Mouse (Mus musculus) hindbrain, embryonic 14.5 days (tissue): ENCODE measurements around the gene Sema3b. TPM values are rescaled to one million over a fixed set of nuclear protein-coding genes. Genes with fewer than 3 reads are reported as not detected.

Experiments used
- ATAC-seq: fragments of 200-750 bp; cut with Nextera tagmentation; 2 replicates; pipeline ENCODE4 v1.8.0; 2017; ENCODE audit warnings: moderate number of reproducible peaks, mild to moderate bottlenecking, moderate TSS enrichment, moderate library complexity; ENCODE audit not compliant: low FRiP score
- DNase-seq: peaks from one replicate; pipeline ENCODE4 v3.0.0-alpha.2; 2015; ENCODE audit warnings: low spot score
- H3K27ac ChIP-seq: fragments of 300-500 bp; sonication (generic); 2 replicates; pipeline ENCODE4 v1.5.1; 2014; ENCODE audit warnings: mild to moderate bottlenecking, moderate library complexity
- H3K27me3 ChIP-seq: fragments of 300-500 bp; sonication (generic); 2 replicates; pipeline ENCODE4 v1.6.1; 2014; ENCODE audit warnings: mild to moderate bottlenecking, low read length, mixed read lengths; ENCODE audit not compliant: control insufficient read depth, insufficient read depth
- H3K36me3 ChIP-seq: fragments of 300-500 bp; sonication (generic); replicated peaks from 2 replicates; pipeline ENCODE4 v1.6.1; 2014; ENCODE audit not compliant: control insufficient read depth, insufficient read depth
- H3K4me1 ChIP-seq: fragments of 300-500 bp; sonication (generic); replicated peaks from 2 replicates; pipeline ENCODE4 v1.6.1; 2014; ENCODE audit warnings: antibody characterized with exemption, low read length, mixed read lengths; ENCODE audit not compliant: control insufficient read depth, insufficient read depth
- H3K4me2 ChIP-seq: fragments of 300-500 bp; sonication (generic); replicated peaks from 2 replicates; pipeline ENCODE4 v1.6.1; 2014; ENCODE audit warnings: mild to moderate bottlenecking, moderate library complexity
- H3K4me3 ChIP-seq: fragments of 300-500 bp; sonication (generic); replicated peaks from 2 replicates; pipeline ENCODE4 v1.5.1; 2014; ENCODE audit warnings: mild to moderate bottlenecking, low read length
- H3K9ac ChIP-seq: fragments of 300-500 bp; sonication (generic); 2 replicates; pipeline ENCODE4 v1.6.1; 2014
- H3K9me3 ChIP-seq: fragments of 300-500 bp; sonication (generic); 2 replicates; pipeline ENCODE4 v1.6.1; 2016; ENCODE audit warnings: low read length; ENCODE audit not compliant: control insufficient read depth
- WGBS: fragments of 180-500 bp; shearing (Covaris S2); extraction: QIAGEN DNeasy Blood & Tissue Kit; methylation state at CpG from one replicate; pipeline ENCODE4 v1.1.7; 2014; 5-methylcytosine and 5-hydroxymethylcytosine counted together
- polyA plus RNA-seq: library from polyadenylated mRNA; unstranded; fragments of >200 nt; fragmentation: Nextera tagmentation; extraction: Ambion mirVana; gene quantifications from 2 replicates; pipeline ENCODE4 v1.2.1, GENCODE M21; 2014

Gene Sema3b
- polyA plus RNA-seq, 1 experiment from 2014 or later: 4.5 TPM

DNA sequence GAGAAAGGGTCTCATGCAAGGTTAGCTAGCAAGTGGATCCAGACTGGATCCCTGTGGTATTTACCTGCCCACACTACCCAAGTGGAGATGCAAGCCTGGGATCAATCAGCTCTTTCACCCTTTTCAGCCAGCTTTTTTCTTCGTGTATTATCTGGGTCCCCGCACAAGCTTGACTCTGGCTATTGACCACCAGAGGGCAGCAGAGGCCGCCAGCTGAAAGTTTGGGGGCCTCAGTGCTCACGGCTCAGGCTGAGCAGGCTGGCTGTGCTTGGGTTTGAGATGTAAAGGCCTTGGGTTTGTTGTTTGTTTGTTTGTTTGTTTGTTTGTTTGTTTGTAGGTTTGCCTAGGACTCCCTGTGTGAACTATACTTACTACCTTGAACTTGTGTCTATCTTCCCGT, 36.5 kb upstream of the Sema3b start:
- WGBS: 10% methylated on average over 5 of the region's 5 CpGs
- H3K9ac ChIP-seq: no peak overlapping the region
- H3K4me3 ChIP-seq: no peak overlapping the region
- peak; percentile 64; the same call in 1 of the 2 replicates for ATAC-seq
- DNase-seq: peak; percentile 93
- H3K36me3 ChIP-seq: no peaks in the 10 kb centered on the region
- no peak overlapping the region for H3K4me2 ChIP-seq
- no peaks in the 10 kb centered on the region for H3K9me3 ChIP-seq
- no peaks in the 10 kb centered on the region for H3K27me3 ChIP-seq
- H3K4me1 ChIP-seq: peaks cover 15% of the 10 kb centered on the region; the same call in 1 of the 2 replicates
- no peak overlapping the region for H3K27ac ChIP-seq

GRCm38 (mm10) chr9:107645153-107645510, 36.1 kb upstream of the Sema3b start:
- peak overlapping the region; percentile 69 for H3K4me2 ChIP-seq
- H3K9ac ChIP-seq: peak overlapping the region; percentile 66
- H3K4me3 ChIP-seq: no peak overlapping the region
- ATAC-seq (peak; percentile 12; the same call in 1 of the 2 replicates), DNase-seq (no peak)
- H3K27me3 ChIP-seq: no peaks in the 10 kb centered on the region
- no peaks in the 10 kb centered on the region for H3K36me3 ChIP-seq
- H3K4me1 ChIP-seq: peaks cover 10% of the 10 kb centered on the region; the same call in 1 of the 2 replicates
- H3K27ac ChIP-seq: no peak overlapping the region
- H3K9me3 ChIP-seq: no peaks in the 10 kb centered on the region
- WGBS: 54% methylated on average over 7 of the region's 7 CpGs

GRCm38 (mm10) chr9:107644495-107645152, 35.6 kb upstream of the Sema3b start:
- H3K9me3 ChIP-seq: no peaks in the 10 kb centered on the region
- WGBS: 5% methylated on average over 35 of the region's 35 CpGs
- ATAC-seq: peak; percentile 74
- peak overlapping the region; percentile 66 for H3K9ac ChIP-seq
- peak overlapping the region; percentile 69 for H3K4me2 ChIP-seq
- DNase-seq: peak; percentile 95
- H3K4me3 ChIP-seq: peak overlapping the region; percentile 33
- H3K27me3 ChIP-seq: no peaks in the 10 kb centered on the region
- peak overlapping the region; percentile 71 for H3K27ac ChIP-seq
- no peaks in the 10 kb centered on the region for H3K36me3 ChIP-seq
- peaks cover 10% of the 10 kb centered on the region; the same call in 1 of the 2 replicates for H3K4me1 ChIP-seq

- no peaks in the 10 kb centered on the region for H3K36me3 ChIP-seq
- no peaks in the 10 kb centered on the region for H3K27me3 ChIP-seq
- DNase-seq (no peak), ATAC-seq (no peak)
- H3K9me3 ChIP-seq: no peaks in the 10 kb centered on the region
- H3K4me1 ChIP-seq: peaks cover 10% of the 10 kb centered on the region; the same call in 1 of the 2 replicates
- H3K4me2 ChIP-seq: peak overlapping the region; percentile 69; the same call in 1 of the 2 replicates
- no peak overlapping the region for H3K4me3 ChIP-seq
- H3K9ac ChIP-seq: no peak overlapping the region
- H3K27ac ChIP-seq: no peak overlapping the region
- WGBS: 94% methylated on average over 13 of the region's 13 CpGs
Measured at GRCm38 (mm10) chr9:107643544-107644214, 34.6 kb upstream of the Sema3b start.

DNA sequence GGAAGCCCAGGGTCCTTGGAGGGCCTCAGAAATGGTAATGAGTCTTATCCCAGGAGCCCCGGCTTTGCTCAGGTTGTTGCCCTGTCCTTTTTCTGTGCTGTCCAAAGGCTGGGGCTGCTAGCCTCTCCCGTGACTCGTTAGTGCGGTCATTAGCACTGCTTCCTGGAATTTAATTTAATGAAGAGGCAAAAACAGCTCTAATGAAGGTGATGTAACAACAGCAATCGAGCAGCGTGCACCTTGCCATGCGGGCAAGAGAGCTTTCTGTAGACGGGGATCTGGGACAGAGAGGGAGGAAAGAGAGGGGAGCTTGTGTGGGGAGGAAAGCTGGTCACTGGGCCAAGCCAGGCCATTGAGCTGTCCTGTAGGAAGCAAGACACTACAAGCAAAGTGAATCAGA, 32.6 kb upstream of the Sema3b start:
- WGBS: 36% methylated on average over 8 of the region's 8 CpGs
- no peaks in the 10 kb centered on the region for H3K9me3 ChIP-seq
- no peaks in the 10 kb centered on the region for H3K36me3 ChIP-seq
- H3K4me3 ChIP-seq: no peak overlapping the region
- ATAC-seq: no peak
- H3K27ac ChIP-seq: no peak overlapping the region
- peaks cover 20% of the 10 kb centered on the region for H3K4me1 ChIP-seq
- no peaks in the 10 kb centered on the region for H3K27me3 ChIP-seq
- no peak overlapping the region for H3K9ac ChIP-seq
- DNase-seq: no peak
- no peak overlapping the region for H3K4me2 ChIP-seq

GRCm38 (mm10) chr9:107640257-107640772, 31.3 kb upstream of the Sema3b start:
- H3K27ac ChIP-seq: no peak overlapping the region
- WGBS: 40% methylated on average over 8 of the region's 8 CpGs
- no peak for DNase-seq
- peaks cover 27% of the 10 kb centered on the region for H3K4me1 ChIP-seq
- no peaks in the 10 kb centered on the region for H3K27me3 ChIP-seq
- H3K36me3 ChIP-seq: no peaks in the 10 kb centered on the region
- H3K9ac ChIP-seq: no peak overlapping the region
- H3K9me3 ChIP-seq: no peaks in the 10 kb centered on the region
- no peak overlapping the region for H3K4me2 ChIP-seq
- ATAC-seq: no peak
- H3K4me3 ChIP-seq: no peak overlapping the region

- DNase-seq (peak; percentile 72), ATAC-seq (peak; percentile 44)
- 7% methylated on average over 7 of the region's 7 CpGs for WGBS
- no peak overlapping the region for H3K9ac ChIP-seq
- H3K4me2 ChIP-seq: peak overlapping the region; percentile 12; the same call in 1 of the 2 replicates
- no peak overlapping the region for H3K4me3 ChIP-seq
- H3K27ac ChIP-seq: peak overlapping the region; percentile 64
- H3K36me3 ChIP-seq: no peaks in the 10 kb centered on the region
- H3K27me3 ChIP-seq: no peaks in the 10 kb centered on the region
- H3K9me3 ChIP-seq: no peaks in the 10 kb centered on the region
- H3K4me1 ChIP-seq: peaks cover 28% of the 10 kb centered on the region
Measured at GRCm38 (mm10) chr9:107637070-107637469, 28.0 kb upstream of the Sema3b start.

DNA sequence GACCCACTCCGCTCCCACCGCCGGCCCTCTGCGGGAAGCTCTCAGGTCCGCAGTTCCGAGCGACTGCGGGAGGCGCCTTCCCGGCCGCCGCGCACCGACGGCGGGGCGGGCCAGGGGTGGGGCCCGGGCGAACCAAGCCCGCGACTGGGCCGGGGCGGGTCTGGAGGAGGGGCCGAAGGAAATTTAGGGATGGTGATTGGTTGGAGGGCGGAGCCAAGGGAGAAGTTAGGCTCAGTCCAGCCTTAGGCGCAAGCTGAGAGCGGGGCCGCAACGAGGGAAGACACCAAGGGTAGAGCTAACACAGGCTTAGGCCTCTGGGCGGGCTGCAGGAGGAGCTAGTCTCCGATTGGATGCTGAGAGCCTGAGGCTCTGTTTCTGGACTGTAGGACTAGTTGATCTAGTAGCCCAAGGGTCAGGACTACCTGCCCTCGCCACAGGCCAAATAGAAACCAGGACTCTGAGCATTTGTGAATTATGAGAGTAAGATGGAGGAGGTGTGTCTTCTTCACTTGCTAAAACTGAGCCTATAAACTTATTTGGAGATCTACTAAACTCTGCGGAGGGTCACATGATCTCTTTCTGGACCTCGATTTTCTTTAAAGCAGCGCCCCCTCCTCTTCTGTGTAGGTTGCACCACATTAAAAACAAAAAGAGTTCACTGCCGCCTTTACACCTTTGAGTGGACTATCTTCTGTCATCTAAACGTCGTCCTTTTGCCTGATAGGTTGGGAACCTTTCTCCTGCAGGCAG, 26.4 kb upstream of the Sema3b start, which contains the start of gene Gnai2:
Gene Gnai2 (minus strand): TSS at position 89 of the 750 bp plus-strand sequence.
- ATAC-seq: peak; percentile 91
- DNase-seq: peak; percentile 90
- Histone ChIP-seq H3K9me3 (no peaks in the 10 kb centered on the region), H3K4me3 (peak within 1 kb of the TSS; percentile 69), H3K4me1 (peaks cover 43% of the 10 kb centered on the region), H3K36me3 (no peaks in the 10 kb centered on the region), H3K27ac (peak within 1 kb of the TSS; percentile 93), H3K27me3 (no peaks in the 10 kb centered on the region), H3K4me2 (peak within 1 kb of the TSS; percentile 98), H3K9ac (peak within 1 kb of the TSS; percentile 82)
- WGBS: 2% methylated on average over 36 of the region's 38 CpGs
